Mouse (Mus musculus) left cerebral cortex, postnatal 25 days (tissue): ENCODE measurements around the gene Adra1b. TPM values are rescaled to one million over a fixed set of nuclear protein-coding genes. Genes with fewer than 3 reads are reported as not detected.

Source experiments
- DNase-seq, 2 experiments: peaks; one replicate each; pipeline ENCODE4 v3.0.0; 2022; ENCODE audit warnings: low spot score in 2 of 2, mixed read lengths in 1 of 2
- intact Hi-C: fragments of 180-260 bp; cut with DNase I; formaldehyde crosslinking; loops from one replicate; pipeline ENCODE4 v1.15.1; 2025
- total RNA-seq, 2 experiments: library from RNA; stranded (reverse); gene quantifications; 2 replicates each; pipeline ENCODE4 v1.2.3; 2021

Gene Adra1b
- total RNA-seq, 2 experiments from 2014 or later, result 26.6 to 32.3 TPM

DNA sequence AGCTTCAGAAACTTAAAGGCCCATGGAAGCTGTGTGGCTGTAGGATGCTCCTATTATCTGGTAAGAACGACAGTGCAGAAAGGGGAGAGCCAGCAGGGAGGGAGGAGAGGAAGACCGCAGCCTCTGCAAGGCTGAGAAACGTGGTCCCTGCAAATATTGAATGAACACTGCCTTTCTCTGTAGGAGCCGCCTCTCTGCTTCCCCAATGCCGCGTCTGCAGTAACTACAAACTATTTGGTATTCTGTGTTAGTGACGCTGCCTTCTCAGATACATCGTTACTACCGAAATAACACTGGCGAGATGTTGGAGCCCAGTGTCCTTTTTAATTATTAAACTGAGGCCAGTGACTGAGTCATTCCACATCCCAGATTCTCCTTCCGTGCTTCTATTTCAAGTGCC lies 66.5 kb downstream of the Adra1b start:
- intact Hi-C loops, result loop anchor here (5.0 kb wide), 1 partner anchor 47 kb away; no protein-coding TSS in a partner anchor
- peak; percentile 27 to 68 for DNase-seq

DNA sequence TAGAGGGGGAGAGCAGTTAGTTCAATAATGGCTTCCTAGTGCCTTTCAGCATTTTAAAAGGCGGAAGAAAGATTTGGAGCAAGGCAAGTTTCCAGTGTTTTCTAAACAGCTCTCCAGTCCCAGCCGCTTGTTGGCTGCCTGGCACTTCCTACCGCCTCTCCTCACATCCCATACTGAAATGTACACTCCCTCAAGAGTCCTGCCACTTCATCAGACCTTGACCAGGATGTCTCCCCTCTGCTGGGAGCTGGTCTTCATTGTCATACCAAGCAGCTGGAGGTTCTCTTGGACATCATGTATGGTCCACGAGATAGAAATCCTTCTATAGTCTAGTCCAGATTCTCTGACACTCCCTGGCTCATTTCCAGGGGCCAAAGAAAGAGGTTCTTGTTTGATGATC lies 69.5 kb downstream of the Adra1b start:
- intact Hi-C loops, result loop anchor here (5.0 kb wide), 1 partner anchor 44 kb away; no protein-coding TSS in a partner anchor
- peak in 1 of 2 experiments; percentile 5 for DNase-seq

DNA sequence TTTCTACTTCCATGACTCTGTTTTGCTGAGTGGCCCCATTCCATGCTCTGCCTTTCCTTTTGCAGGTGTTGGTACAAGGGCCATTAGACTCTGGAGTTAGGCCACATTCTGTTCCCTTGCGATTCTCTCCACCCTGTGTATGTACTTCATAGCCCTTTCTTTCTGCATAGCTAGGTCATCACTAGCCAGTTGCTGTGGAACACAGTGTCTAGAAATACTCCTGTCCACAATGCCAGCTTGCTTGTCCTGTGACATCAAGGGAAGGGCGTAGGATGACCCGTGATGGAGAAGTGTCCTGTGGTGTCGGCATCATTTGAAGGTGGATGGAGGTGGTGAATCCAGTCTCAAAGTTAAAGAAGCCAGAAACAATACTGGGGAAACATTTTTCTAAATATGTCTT lies 74.2 kb downstream of the Adra1b start:
- no peak for DNase-seq
- intact Hi-C loops, result no loop called here

DNA sequence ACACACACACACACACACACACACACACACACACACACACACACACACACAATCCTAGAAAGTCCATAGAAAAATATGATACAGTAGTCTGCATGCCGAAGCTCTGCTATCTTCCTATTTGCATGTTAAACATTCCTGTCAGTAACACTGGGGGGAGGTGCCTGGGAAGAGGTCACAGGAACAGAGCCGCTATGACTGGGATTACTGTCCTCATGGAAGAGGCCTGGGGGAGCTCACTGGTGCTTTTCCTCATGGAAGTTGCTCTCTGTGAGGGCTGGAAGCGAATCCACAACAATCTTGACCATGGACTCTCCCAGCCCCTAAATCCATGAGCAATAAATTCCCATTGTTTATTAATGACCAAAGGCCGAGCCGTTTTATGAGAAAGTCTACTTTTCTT lies 77.7 kb downstream of the Adra1b start:
- intact Hi-C loops, result no loop called here
- DNase-seq, result no peak

DNA sequence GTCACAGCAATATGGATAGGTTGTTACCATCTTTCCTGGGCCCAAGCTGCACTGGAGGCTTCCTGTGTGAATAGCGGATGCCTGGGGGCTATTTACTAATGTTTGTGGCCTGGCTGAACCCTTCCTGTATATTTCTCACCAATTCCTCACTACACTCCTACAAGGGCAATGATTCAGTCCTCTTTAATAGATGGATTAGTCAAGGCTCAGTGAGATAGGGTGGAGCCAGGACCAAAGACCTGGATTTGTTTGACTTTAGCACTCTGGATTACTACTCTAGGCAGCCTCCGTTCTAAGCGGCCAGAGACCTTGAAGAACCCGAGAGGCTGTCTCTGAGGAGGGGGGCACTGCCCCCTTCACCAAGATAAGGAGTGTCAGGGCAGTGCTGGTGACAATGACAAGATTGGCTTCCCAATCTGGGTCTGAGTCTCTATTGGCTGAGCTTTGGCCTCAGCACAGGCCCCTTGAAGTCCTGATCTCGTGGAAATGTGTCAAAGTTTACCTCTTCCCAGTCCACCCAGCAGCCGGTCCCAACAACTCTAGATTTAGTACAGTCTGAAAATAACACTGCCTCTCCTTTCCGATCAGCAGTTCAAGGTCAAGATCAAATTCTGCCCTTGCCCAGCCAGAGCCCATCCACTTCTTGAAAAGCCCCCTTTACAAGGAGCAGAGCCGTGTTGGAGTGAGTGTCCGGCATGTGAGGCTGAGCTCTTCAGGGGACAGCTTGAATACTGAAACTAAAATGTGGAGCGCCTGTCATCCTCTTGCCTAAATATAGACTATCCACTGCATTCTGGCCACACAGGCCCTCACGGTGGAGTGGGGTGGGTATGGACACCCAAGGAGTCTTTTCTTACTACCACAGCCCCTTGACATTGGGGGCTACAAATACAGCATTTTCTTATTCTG lies 80.2 kb downstream of the Adra1b start:
- no peak for DNase-seq
- intact Hi-C loops, result no loop called here

DNA sequence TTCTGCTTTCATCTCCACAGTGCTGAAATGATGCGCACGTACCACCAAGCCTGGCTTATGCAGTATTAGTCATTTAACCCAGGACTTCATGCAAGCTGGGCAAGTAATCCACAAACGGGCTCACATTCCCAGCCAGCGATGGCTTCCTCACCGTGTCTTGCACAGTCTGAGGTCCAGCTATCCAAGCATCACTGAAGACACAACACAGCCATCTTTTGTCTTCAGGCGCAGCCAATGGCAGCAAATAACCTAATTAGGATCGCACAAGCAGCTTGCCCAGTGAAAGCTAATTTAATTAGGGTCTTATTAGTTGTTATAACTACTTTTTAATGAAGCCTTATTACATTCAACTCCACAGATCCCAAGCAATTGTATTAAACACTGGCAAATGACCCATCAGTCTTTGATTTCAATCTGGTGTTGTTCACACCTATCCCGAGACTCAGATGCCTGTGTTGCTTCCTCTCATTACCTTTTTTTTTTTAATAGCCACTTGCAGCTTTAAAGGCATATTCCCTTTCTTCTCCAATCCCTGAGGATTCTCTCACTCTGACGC lies 83.6 kb downstream of the Adra1b start:
- DNase-seq, result no peak
- intact Hi-C loops, result no loop called here

DNA sequence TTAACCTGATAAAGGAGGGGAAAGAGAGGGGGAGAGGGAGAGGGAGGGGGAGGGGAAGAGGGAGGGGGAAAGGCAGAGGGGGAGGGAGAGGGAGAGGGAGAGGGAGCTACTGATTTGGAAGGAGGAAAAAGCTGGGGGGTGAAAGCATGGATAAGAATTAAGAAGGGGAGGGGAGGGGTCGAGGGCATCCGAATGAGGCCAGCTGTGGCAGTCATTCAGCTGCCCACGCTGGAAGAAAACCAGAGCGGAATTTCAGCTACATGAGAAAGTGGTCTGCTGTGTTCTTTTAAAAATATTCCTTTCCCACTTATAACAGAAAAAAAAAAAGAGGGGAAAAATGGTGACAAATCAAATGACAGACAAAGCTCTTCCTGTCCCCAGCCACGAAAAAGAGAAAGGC lies 88.5 kb downstream of the Adra1b start:
- intact Hi-C loops, result no loop called here
- DNase-seq, result no peak

DNA sequence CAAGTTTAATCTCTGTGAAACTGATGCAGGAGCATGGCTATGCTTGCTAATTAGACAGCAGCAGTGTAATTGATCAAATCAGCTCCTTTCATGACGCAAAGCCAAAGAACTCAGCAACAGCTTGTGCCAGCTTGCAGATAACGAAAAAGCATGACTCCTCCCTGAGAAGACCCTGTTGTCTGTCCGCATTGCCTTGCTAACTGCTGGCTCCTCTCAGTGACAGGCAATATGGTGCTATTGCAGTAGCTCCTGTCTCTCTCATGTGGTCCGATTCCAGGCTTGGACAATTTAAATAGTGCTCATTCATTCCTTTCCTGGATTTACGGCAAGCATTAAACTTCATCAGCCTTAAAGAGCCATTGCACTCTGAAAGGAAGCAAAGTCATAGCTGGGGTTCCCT lies 93.3 kb downstream of the Adra1b start:
- peak in 1 of 2 experiments; percentile 8 for DNase-seq
- intact Hi-C loops, result no loop called here

DNA sequence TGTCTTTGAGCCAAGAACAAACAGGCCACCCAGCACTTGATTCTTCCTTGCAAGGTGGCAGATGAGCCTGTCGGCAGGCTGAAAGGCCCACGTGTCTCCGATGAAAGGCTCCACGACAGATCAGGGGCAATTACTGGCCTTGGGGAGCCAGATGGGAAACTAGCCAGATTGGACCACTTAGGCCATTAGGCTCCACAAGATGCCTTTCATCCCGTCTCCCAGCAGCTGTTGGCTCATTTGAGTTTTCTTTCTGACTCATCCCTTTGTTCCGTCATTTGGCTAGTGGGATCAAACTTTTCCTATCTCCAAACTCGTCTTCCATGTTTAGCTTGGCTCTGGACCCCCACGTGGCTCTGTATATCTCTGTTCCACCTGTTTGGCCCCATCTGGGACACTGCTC lies 105.0 kb downstream of the Adra1b start:
- intact Hi-C loops, result no loop called here
- no peak for DNase-seq

DNA sequence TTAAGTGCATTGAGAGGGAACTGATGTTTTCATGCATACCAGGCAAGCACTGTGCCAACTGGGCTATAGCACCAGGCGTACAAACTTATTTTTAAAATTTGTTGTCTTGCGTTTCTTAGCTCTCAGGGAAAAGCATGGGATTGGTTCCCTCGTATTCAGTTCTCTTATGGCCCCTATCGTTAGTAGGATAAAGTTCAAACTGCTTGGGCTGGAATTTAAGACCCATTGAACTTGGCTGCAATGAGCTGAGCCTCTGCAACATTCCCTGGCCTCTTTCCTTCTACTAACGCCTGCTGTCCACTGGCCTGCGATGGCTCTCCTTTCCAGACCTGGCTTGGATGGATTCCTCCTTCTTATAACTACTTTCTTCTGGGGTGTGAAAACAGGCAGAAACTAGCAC lies 110.6 kb downstream of the Adra1b start:
- no peak for DNase-seq
- intact Hi-C loops, result no loop called here

DNA sequence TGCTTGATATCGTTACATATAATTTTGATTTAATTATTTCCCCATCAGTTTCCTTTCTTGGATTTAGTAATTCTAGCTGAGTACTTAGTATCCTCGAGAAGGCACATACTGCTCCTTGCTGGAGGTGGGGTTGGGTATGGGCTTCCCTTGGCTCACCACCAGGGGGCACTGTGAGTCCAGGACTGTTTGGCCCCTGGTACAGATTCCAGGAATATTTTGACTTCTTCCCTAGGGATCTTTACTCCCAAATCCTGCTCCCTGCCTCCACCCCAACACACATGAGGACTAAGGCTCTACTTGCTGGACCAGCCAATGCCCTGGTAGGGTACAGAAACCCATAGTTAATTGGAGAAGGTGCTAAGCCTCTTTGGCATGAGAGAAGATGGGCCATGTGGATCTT lies 117.2 kb downstream of the Adra1b start:
- intact Hi-C loops, result loop anchor here (2.0 to 10.0 kb wide), 3 partner anchors 301 to 547 kb away; no protein-coding TSS in a partner anchor
- DNase-seq, result peak; percentile 63 to 73

DNA sequence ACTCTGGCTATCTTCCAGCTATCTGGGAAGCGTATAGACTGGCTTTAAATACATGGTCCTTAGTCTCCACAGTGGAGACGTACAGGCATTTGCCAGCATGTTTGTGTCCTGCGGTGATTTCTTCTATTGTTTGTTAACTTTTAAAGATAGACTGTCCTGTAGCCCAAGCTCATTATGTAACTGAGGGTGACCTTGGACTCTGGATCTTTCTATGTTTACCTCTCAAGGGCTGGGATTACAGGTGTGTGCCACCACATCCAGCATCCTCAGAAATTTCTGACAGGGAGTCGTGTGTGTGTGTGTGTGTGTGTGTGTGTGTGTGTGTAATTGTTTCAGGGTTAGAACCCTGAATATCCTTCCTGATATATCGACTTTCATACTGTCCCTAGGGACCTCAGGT lies 117.9 kb downstream of the Adra1b start:
- intact Hi-C loops, result loop anchor here (2.0 to 10.0 kb wide), 3 partner anchors 302 to 548 kb away; no protein-coding TSS in a partner anchor
- DNase-seq, result no peak

DNA sequence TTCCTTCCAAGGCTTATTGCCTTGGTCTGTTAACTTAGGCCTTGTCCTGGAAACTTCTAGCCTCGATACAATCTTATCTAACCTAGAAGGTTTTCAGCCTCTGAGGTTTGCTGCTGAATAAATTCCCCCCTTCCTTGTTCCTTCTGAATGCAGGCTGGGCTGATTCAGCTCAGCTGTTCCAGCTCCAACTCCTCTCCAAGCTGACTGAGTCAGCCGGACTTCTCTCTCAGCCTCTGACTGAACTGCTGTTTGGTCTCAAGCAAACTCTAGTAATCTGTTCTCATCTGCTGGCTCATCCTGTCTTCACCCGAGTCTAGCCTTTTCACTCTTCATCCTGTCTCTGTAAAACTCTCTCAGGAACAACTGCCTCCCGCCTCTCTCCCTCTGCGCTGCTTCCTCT lies 121.5 kb downstream of the Adra1b start:
- no peak for DNase-seq
- intact Hi-C loops, result no loop called here

DNA sequence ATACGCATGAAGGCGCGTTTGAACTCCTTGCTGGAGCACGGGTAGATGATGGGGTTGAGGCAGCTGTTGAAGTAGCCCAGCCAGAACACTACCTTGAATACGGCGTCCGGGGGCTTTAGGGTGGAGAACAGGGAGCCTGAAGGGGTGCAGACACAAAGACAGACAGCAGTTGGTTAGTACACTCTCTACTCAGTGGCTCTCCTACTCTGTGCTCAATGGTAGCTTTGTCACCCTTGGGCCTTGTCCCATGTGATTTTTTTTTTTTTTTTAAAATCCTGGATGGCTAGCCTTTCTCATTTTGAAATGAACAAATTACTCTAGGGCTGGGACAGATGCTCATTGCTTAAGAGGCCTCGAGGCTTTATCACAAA lies 124.7 kb downstream of the Adra1b start:
- no peak for DNase-seq
- intact Hi-C loops, result no loop called here

DNA sequence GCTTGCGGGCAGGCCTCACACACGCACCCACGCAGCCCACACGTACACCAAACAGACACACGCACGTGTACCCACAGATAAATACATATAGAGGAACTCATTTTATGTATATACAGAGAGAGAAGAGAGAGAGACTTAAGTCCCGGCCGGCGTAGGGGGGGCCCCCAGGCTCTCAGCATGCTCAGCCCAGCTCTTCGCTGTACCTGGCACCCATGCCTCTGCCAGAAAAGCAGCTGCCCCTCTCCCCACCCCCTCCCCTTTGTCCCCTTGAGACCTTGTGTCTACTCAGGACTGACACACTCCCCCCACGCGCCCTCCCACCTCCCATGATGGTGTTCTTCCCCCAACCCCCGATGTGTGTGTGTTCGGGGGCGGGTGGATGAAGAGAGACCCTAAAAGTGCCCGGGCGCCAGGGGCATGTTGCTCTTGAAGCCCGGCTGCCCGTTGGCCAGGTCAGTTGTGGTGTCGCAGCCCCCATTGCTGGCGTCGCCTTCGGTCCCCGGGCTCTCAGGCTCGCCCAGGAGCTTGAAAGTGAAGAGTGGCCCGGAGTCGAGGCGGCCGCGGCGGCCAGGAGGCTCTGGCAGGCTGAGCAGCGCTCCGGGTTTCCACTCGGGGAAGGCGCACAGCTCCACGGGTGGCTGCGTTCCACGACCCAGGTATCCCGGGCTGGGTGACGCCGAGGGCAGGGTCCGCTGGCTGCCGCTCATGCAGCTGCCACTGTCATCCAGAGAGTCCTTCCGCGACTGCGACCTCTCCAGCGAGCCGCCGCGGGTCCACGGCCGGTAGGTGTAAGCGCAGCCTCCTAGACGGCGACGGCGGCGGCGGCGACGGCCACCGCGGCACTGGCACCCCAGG lies 125.3 kb downstream of the Adra1b start:
- no peak for DNase-seq
- intact Hi-C loops, result no loop called here

DNA sequence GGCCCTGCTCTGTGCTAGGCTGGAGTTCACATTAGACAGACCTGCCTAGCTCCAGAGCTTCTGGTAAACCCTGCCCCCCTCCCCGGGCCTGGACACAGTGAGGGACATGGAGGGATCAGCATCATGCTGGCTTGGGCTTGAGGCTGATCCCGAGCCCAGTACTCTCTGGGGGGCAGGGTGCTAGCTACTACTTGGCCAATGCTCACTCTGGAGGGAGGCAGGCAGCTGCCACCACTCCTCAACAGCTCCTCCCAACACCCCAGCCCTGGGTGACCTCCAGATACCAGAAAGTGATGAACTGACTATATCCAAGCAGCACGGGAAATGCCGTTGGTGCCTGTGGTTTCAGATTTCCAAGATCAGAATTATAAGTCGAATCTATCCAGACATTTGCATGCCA lies 127.3 kb downstream of the Adra1b start:
- intact Hi-C loops, result no loop called here
- no peak for DNase-seq

DNA sequence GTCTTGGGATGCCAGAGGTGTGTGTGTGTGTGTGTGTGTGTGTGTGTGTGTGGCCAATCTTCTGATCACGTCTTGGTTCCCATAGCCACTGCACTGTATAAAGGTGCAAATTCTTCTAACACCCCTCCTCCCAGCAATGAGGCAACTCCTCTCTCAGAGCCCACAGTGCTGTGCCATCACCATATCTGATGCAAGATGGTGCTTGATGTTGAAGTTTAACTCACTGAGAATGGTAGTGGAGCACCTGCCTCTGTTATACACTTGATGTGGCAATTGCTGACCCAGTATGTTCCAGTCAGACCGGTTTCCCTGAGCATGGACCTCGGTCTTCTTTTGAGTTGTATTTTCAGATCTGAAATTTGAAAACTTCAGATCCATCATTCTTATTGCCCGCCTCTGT lies 130.9 kb downstream of the Adra1b start:
- intact Hi-C loops, result no loop called here
- no peak for DNase-seq

DNA sequence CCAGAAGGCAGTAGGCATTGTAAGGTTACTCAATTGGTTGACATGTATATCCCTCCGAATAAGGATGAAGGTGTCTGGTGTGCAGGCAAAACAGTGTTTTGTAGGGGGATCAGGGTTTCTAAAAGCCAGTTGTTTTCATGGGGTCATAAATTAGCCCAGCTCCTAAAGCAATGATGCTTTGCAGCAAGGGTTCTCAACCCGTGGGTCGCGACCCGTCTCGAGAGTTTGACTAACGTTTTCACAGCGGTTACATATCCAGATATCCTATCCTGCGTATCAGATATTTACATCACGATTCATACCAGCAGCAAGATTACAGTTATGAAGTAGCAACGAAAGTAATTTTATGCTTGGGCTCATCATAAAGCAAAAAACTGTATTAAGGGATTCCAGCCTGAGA lies 133.3 kb downstream of the Adra1b start:
- intact Hi-C loops, result loop anchor here (1.0 to 2.0 kb wide), 2 partner anchors 564 to 685 kb away; no protein-coding TSS in a partner anchor
- no peak for DNase-seq

DNA sequence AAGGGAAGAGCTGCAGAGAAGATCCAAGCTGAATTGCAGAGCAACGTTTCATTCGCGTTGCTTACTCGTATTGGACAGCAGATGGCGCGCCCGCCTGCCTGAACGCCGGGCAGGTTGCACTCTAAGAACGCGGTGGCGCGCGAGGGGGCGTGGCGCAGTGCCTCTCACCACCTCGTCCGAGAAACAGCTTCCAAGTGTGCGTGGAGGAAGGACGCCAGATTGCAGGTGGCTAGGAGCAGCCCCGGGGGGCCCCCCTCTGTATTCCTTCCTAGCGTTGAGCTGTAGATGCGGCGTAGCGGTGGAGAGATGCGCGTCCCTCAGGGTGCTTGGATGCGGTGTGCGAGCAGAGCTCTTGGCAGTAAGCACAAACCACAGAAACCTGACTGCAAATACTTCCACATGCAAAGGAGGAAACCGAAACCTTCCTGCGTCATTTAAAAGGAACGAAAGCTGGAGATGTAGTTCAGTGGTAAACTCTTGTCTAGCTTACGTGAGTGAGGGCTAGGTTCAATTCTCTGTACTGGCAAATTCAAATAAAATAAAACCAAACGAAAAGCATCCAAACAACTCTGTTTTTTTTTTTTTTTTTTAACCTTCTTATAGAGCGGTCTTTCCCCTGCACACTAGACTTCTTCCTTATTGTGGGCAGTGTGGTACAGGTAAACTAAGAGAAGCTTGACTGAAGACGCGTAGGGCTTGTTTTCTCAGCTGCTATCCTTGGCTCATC lies 133.9 kb downstream of the Adra1b start:
- DNase-seq, result peak; percentile 82
- intact Hi-C loops, result loop anchor here (2.0 kb wide), 1 partner anchor 686 kb away; no protein-coding TSS in a partner anchor
